Mouse (Mus musculus): Measurements from ENCODE around the gene Lrrc27. TPM values are rescaled to one million over a fixed set of nuclear protein-coding genes. Genes with fewer than 3 reads are reported as not detected.

The Lrrc27 gene
- polyA plus RNA-seq, 1 experiment from 2014 or later = 4.1 TPM

- no peak overlapping the region for H3K4me3 ChIP-seq (ENCODE audit: low read length)
- no peaks in the 10 kb centered on the region for H3K9me3 ChIP-seq (replicated peaks; ENCODE audit: control insufficient read depth, low read length)
- H3K27ac ChIP-seq (ENCODE audit: low read length) = no peak overlapping the region; the same call in 1 of the 2 replicates
- no peaks in the 10 kb centered on the region for H3K36me3 ChIP-seq (ENCODE audit: control insufficient read depth, insufficient read depth)
- no peak overlapping the region for H3K4me2 ChIP-seq (ENCODE audit: low read depth, low read length)
- ATAC-seq (replicated peaks; ENCODE audit: extremely low read depth, insufficient read depth, low FRiP score) = no peak
- H3K27me3 ChIP-seq (ENCODE audit: control insufficient read depth, insufficient read depth, low read length) = no peaks in the 10 kb centered on the region
- no peak overlapping the region for H3K9ac ChIP-seq (ENCODE audit: low read length)
- peaks cover 40% of the 10 kb centered on the region for H3K4me1 ChIP-seq (ENCODE audit: control insufficient read depth, insufficient read depth, low read length)
- WGBS = 34% methylated on average over 5 of the region's 5 CpGs
Observed at GRCm38 (mm10) chr7:139271871-139272270, 59.1 kb downstream of the Lrrc27 start.

GRCm38 (mm10) chr7:139272639-139273396 lies 60.0 kb downstream of the Lrrc27 start:
- Histone ChIP-seq H3K4me3 (ENCODE audit: low read length) (no peak overlapping the region), H3K9ac (ENCODE audit: low read length) (peak overlapping the region; percentile 18; the same call in 1 of the 2 replicates), H3K4me2 (ENCODE audit: low read depth, low read length) (no peak overlapping the region), H3K27me3 (ENCODE audit: control insufficient read depth, insufficient read depth, low read length) (no peaks in the 10 kb centered on the region), H3K27ac (ENCODE audit: low read length) (peak overlapping the region; percentile 85), H3K4me1 (ENCODE audit: control insufficient read depth, insufficient read depth, low read length) (peaks cover 32% of the 10 kb centered on the region), H3K36me3 (ENCODE audit: control insufficient read depth, insufficient read depth) (no peaks in the 10 kb centered on the region), H3K9me3 (replicated peaks; ENCODE audit: control insufficient read depth, low read length) (no peaks in the 10 kb centered on the region)
- peak; percentile 56 for ATAC-seq (replicated peaks; ENCODE audit: extremely low read depth, insufficient read depth, low FRiP score)
- WGBS = 0% methylated on average over 1 of the region's 1 CpGs

GRCm38 (mm10) chr7:139273397-139273719 lies 60.6 kb downstream of the Lrrc27 start:
- Histone ChIP-seq H3K4me3 (ENCODE audit: low read length) (no peak overlapping the region), H3K27me3 (ENCODE audit: control insufficient read depth, insufficient read depth, low read length) (no peaks in the 10 kb centered on the region), H3K4me1 (ENCODE audit: control insufficient read depth, insufficient read depth, low read length) (peaks cover 32% of the 10 kb centered on the region), H3K9me3 (replicated peaks; ENCODE audit: control insufficient read depth, low read length) (no peaks in the 10 kb centered on the region), H3K27ac (ENCODE audit: low read length) (peak overlapping the region; percentile 85), H3K9ac (ENCODE audit: low read length) (peak overlapping the region; percentile 49), H3K4me2 (ENCODE audit: low read depth, low read length) (peak overlapping the region; percentile 34; the same call in 1 of the 2 replicates), H3K36me3 (ENCODE audit: control insufficient read depth, insufficient read depth) (no peaks in the 10 kb centered on the region)
- peak; percentile 88 for ATAC-seq (replicated peaks; ENCODE audit: extremely low read depth, insufficient read depth, low FRiP score)
- 4% methylated on average over 2 of the region's 2 CpGs for WGBS

- Histone ChIP-seq H3K36me3 (ENCODE audit: control insufficient read depth, insufficient read depth) (no peaks in the 10 kb centered on the region), H3K4me2 (ENCODE audit: low read depth, low read length) (no peak overlapping the region), H3K9me3 (replicated peaks; ENCODE audit: control insufficient read depth, low read length) (no peaks in the 10 kb centered on the region), H3K4me3 (ENCODE audit: low read length) (no peak overlapping the region), H3K27me3 (ENCODE audit: control insufficient read depth, insufficient read depth, low read length) (no peaks in the 10 kb centered on the region), H3K4me1 (ENCODE audit: control insufficient read depth, insufficient read depth, low read length) (peaks cover 32% of the 10 kb centered on the region), H3K27ac (ENCODE audit: low read length) (0 out of 2 replicates have a peak overlapping the region, but pooled peaks have one; percentile 16), H3K9ac (ENCODE audit: low read length) (no peak overlapping the region)
- no peak for ATAC-seq (replicated peaks; ENCODE audit: extremely low read depth, insufficient read depth, low FRiP score)
- WGBS = 51% methylated on average over 10 of the region's 10 CpGs
Observed at GRCm38 (mm10) chr7:139275586-139275985, 62.8 kb downstream of the Lrrc27 start.

GRCm38 (mm10) chr7:139276150-139276549 lies 63.4 kb downstream of the Lrrc27 start:
- H3K9ac ChIP-seq (ENCODE audit: low read length) = no peak overlapping the region
- H3K9me3 ChIP-seq (replicated peaks; ENCODE audit: control insufficient read depth, low read length) = no peaks in the 10 kb centered on the region
- no peak overlapping the region for H3K4me3 ChIP-seq (ENCODE audit: low read length)
- no peak overlapping the region for H3K27ac ChIP-seq (ENCODE audit: low read length)
- no peak for ATAC-seq (replicated peaks; ENCODE audit: extremely low read depth, insufficient read depth, low FRiP score)
- H3K36me3 ChIP-seq (ENCODE audit: control insufficient read depth, insufficient read depth) = no peaks in the 10 kb centered on the region
- no peaks in the 10 kb centered on the region for H3K27me3 ChIP-seq (ENCODE audit: control insufficient read depth, insufficient read depth, low read length)
- H3K4me1 ChIP-seq (ENCODE audit: control insufficient read depth, insufficient read depth, low read length) = peaks cover 37% of the 10 kb centered on the region
- WGBS = 86% methylated on average over 10 of the region's 10 CpGs
- H3K4me2 ChIP-seq (ENCODE audit: low read depth, low read length) = no peak overlapping the region

- no peaks in the 10 kb centered on the region for H3K36me3 ChIP-seq (ENCODE audit: control insufficient read depth, insufficient read depth)
- peaks cover 26% of the 10 kb centered on the region for H3K4me1 ChIP-seq (ENCODE audit: control insufficient read depth, insufficient read depth, low read length)
- 84% methylated on average over 7 of the region's 7 CpGs for WGBS
- no peak overlapping the region for H3K27ac ChIP-seq (ENCODE audit: low read length)
- H3K27me3 ChIP-seq (ENCODE audit: control insufficient read depth, insufficient read depth, low read length) = no peaks in the 10 kb centered on the region
- no peak overlapping the region for H3K4me3 ChIP-seq (ENCODE audit: low read length)
- no peaks in the 10 kb centered on the region for H3K9me3 ChIP-seq (replicated peaks; ENCODE audit: control insufficient read depth, low read length)
- no peak overlapping the region for H3K9ac ChIP-seq (ENCODE audit: low read length)
- no peak overlapping the region for H3K4me2 ChIP-seq (ENCODE audit: low read depth, low read length)
- no peak for ATAC-seq (replicated peaks; ENCODE audit: extremely low read depth, insufficient read depth, low FRiP score)
Observed at GRCm38 (mm10) chr7:139277536-139277935, 64.7 kb downstream of the Lrrc27 start.

- H3K4me2 ChIP-seq (ENCODE audit: low read depth, low read length) = no peak overlapping the region
- H3K4me1 ChIP-seq (ENCODE audit: control insufficient read depth, insufficient read depth, low read length) = peaks cover 11% of the 10 kb centered on the region
- 65% methylated on average over 5 of the region's 5 CpGs for WGBS
- no peak overlapping the region for H3K27ac ChIP-seq (ENCODE audit: low read length)
- H3K36me3 ChIP-seq (ENCODE audit: control insufficient read depth, insufficient read depth) = no peaks in the 10 kb centered on the region
- no peak overlapping the region for H3K9ac ChIP-seq (ENCODE audit: low read length)
- H3K27me3 ChIP-seq (ENCODE audit: control insufficient read depth, insufficient read depth, low read length) = no peaks in the 10 kb centered on the region
- ATAC-seq (replicated peaks; ENCODE audit: extremely low read depth, insufficient read depth, low FRiP score) = no peak
- H3K4me3 ChIP-seq (ENCODE audit: low read length) = no peak overlapping the region
- H3K9me3 ChIP-seq (replicated peaks; ENCODE audit: control insufficient read depth, low read length) = no peaks in the 10 kb centered on the region
Observed at GRCm38 (mm10) chr7:139279571-139279970, 66.8 kb downstream of the Lrrc27 start.

GRCm38 (mm10) chr7:139280044-139280443 lies 67.3 kb downstream of the Lrrc27 start:
- no peaks in the 10 kb centered on the region for H3K27me3 ChIP-seq (ENCODE audit: control insufficient read depth, insufficient read depth, low read length)
- 71% methylated on average over 1 of the region's 1 CpGs for WGBS
- no peak for ATAC-seq (replicated peaks; ENCODE audit: extremely low read depth, insufficient read depth, low FRiP score)
- no peaks in the 10 kb centered on the region for H3K9me3 ChIP-seq (replicated peaks; ENCODE audit: control insufficient read depth, low read length)
- H3K9ac ChIP-seq (ENCODE audit: low read length) = no peak overlapping the region
- H3K4me3 ChIP-seq (ENCODE audit: low read length) = no peak overlapping the region
- H3K36me3 ChIP-seq (ENCODE audit: control insufficient read depth, insufficient read depth) = no peaks in the 10 kb centered on the region
- no peak overlapping the region for H3K4me2 ChIP-seq (ENCODE audit: low read depth, low read length)
- H3K4me1 ChIP-seq (ENCODE audit: control insufficient read depth, insufficient read depth, low read length) = peaks cover 11% of the 10 kb centered on the region
- H3K27ac ChIP-seq (ENCODE audit: low read length) = no peak overlapping the region

GRCm38 (mm10) chr7:139281195-139281594 lies 68.4 kb downstream of the Lrrc27 start:
- ATAC-seq (replicated peaks; ENCODE audit: extremely low read depth, insufficient read depth, low FRiP score) = 0 out of 2 replicates have a peak, but pooled peaks have one; percentile 28
- WGBS = 30% methylated on average over 2 of the region's 2 CpGs
- no peaks in the 10 kb centered on the region for H3K9me3 ChIP-seq (replicated peaks; ENCODE audit: control insufficient read depth, low read length)
- H3K4me2 ChIP-seq (ENCODE audit: low read depth, low read length) = no peak overlapping the region
- H3K27ac ChIP-seq (ENCODE audit: low read length) = no peak overlapping the region
- no peaks in the 10 kb centered on the region for H3K27me3 ChIP-seq (ENCODE audit: control insufficient read depth, insufficient read depth, low read length)
- H3K4me3 ChIP-seq (ENCODE audit: low read length) = no peak overlapping the region
- H3K36me3 ChIP-seq (ENCODE audit: control insufficient read depth, insufficient read depth) = no peaks in the 10 kb centered on the region
- H3K9ac ChIP-seq (ENCODE audit: low read length) = no peak overlapping the region
- peaks cover 6% of the 10 kb centered on the region; the same call in 1 of the 2 replicates for H3K4me1 ChIP-seq (ENCODE audit: control insufficient read depth, insufficient read depth, low read length)

Measured in heart, embryonic 16.5 days (tissue).